Mouse (Mus musculus) kidney, embryonic 14.5 days (tissue): ENCODE measurements around the gene BC030870. TPM values are rescaled to one million over a fixed set of nuclear protein-coding genes. Genes with fewer than 3 reads are reported as not detected.

Experiments
- ATAC-seq: fragments of 200-750 bp; cut with Nextera tagmentation; 2 replicates; pipeline ENCODE4 v1.8.0; 2017; ENCODE audit warnings: moderate number of reproducible peaks, mild to moderate bottlenecking, moderate TSS enrichment, moderate library complexity; ENCODE audit not compliant: low FRiP score, low TSS enrichment
- H3K27ac ChIP-seq: fragments of 300-500 bp; sonication (generic); 2 replicates; pipeline ENCODE4 v1.5.1; 2014; ENCODE audit warnings: low read depth, mild to moderate bottlenecking, low read length, moderate library complexity, mixed read lengths
- H3K27me3 ChIP-seq: fragments of 300-500 bp; sonication (generic); 2 replicates; pipeline ENCODE4 v1.6.1; 2014; ENCODE audit warnings: mild to moderate bottlenecking, low read length; ENCODE audit not compliant: control insufficient read depth, insufficient read depth
- H3K36me3 ChIP-seq: fragments of 300-500 bp; sonication (generic); 2 replicates; pipeline ENCODE4 v1.6.1; 2014; ENCODE audit warnings: low read length, mixed read lengths; ENCODE audit not compliant: control insufficient read depth, insufficient read depth
- H3K4me1 ChIP-seq: fragments of 300-500 bp; sonication (generic); 2 replicates; pipeline ENCODE4 v1.6.1; 2014; ENCODE audit warnings: low read length, mixed read lengths; ENCODE audit not compliant: control insufficient read depth, insufficient read depth
- H3K4me2 ChIP-seq: fragments of 300-500 bp; sonication (generic); replicated peaks from 2 replicates; pipeline ENCODE4 v1.6.1; 2014; ENCODE audit warnings: low read depth, mild to moderate bottlenecking, low read length
- H3K4me3 ChIP-seq: fragments of 300-500 bp; sonication (generic); 2 replicates; pipeline ENCODE4 v1.5.1; 2014; ENCODE audit warnings: mild to moderate bottlenecking, low read length
- H3K9ac ChIP-seq: fragments of 300-500 bp; sonication (generic); 2 replicates; pipeline ENCODE4 v1.6.1; 2014; ENCODE audit warnings: low read depth, mild to moderate bottlenecking, low read length, moderate library complexity
- H3K9me3 ChIP-seq: fragments of 300-500 bp; sonication (generic); 2 replicates; pipeline ENCODE4 v1.6.1; 2016; ENCODE audit warnings: low read length; ENCODE audit not compliant: control insufficient read depth
- WGBS: fragments of 180-500 bp; shearing (Covaris S2); extraction: QIAGEN DNeasy Blood & Tissue Kit; methylation state at CpG from one replicate; pipeline ENCODE4 v1.1.7; 2014; 5-methylcytosine and 5-hydroxymethylcytosine counted together
- polyA plus RNA-seq: library from polyadenylated mRNA; unstranded; fragments of >200 nt; fragmentation: Nextera tagmentation; extraction: Ambion mirVana; gene quantifications from 2 replicates; pipeline ENCODE4 v1.2.1, GENCODE M21; 2014

Gene BC030870
- polyA plus RNA-seq, 1 experiment from 2014 or later = 0.32 TPM

DNA sequence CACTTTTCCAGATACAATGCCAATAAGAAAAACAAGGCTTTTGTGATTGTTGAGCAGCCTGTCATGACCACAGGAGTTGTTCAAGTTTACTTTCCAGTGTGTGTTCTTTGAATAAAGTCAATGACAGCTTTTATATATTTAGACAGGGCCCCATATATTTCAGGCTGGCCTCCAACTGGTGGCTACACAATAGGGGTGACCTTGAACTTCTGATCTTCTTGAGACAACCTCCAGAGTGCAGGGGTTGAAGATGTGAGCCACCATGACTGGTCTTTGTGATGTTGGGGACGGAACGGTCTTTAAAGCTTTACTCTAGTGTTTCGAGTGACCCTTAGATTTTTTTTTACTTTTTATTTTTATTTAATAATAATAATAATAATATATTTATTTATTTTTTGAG lies 63.7 kb downstream of the BC030870 start:
- Histone ChIP-seq H3K4me1 (no peaks in the 10 kb centered on the region), H3K4me2 (no peak overlapping the region), H3K27ac (no peak overlapping the region), H3K9ac (no peak overlapping the region), H3K36me3 (no peaks in the 10 kb centered on the region), H3K27me3 (no peaks in the 10 kb centered on the region), H3K9me3 (no peaks in the 10 kb centered on the region), H3K4me3 (no peak overlapping the region)
- ATAC-seq = no peak
- 92% methylated on average over 3 of the region's 3 CpGs for WGBS

DNA sequence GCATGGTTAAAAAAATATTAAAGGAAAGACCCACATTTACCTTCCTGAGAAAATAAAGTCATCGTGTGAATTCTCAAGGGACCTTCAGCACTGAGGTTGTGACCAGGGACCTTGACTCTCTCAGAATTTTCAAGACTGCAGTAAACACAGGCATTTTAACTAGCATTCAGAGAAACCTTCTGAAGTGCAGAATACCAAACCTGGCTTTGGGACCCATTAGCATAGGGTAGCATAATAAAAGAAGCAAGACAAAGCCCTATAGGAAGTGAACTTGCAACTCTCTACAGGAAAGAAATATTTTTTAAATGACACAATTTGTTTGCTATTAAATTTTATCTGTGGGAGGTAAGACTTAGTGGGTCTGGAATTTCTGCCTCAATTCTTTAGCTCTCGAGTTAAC lies 65.3 kb downstream of the BC030870 start:
- Histone ChIP-seq H3K9ac (no peak overlapping the region), H3K36me3 (no peaks in the 10 kb centered on the region), H3K4me3 (no peak overlapping the region), H3K4me1 (no peaks in the 10 kb centered on the region), H3K27me3 (no peaks in the 10 kb centered on the region), H3K27ac (no peak overlapping the region), H3K9me3 (no peaks in the 10 kb centered on the region), H3K4me2 (no peak overlapping the region)
- WGBS = 37% methylated on average over 2 of the region's 2 CpGs
- peak; percentile 24; the same call in 1 of the 2 replicates for ATAC-seq

DNA sequence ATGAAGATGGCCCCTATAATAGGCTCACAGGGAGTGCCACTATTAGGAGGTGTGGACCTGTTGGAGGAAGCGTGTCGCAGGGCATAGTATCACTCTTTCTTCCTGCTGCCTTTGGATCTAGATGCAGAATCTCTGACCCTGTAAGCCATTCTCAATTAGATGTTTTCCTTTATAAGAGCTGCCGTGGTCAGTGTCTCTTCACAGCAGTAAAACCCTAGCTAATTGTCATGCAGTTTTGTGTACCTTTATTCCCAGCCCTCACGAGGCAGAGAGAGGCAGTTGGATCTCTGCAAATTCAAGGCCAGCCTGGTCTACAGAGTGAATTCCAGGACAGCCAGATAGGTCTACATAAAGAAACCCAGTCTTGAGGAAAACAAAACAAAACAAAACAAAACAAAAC lies 67.2 kb downstream of the BC030870 start:
- no peaks in the 10 kb centered on the region for H3K27me3 ChIP-seq
- H3K27ac ChIP-seq = no peak overlapping the region
- H3K9me3 ChIP-seq = no peaks in the 10 kb centered on the region
- H3K9ac ChIP-seq = no peak overlapping the region
- H3K4me2 ChIP-seq = no peak overlapping the region
- ATAC-seq = no peak
- no peaks in the 10 kb centered on the region for H3K36me3 ChIP-seq
- no peaks in the 10 kb centered on the region for H3K4me1 ChIP-seq
- H3K4me3 ChIP-seq = no peak overlapping the region
- 76% methylated on average over 4 of the region's 4 CpGs for WGBS

DNA sequence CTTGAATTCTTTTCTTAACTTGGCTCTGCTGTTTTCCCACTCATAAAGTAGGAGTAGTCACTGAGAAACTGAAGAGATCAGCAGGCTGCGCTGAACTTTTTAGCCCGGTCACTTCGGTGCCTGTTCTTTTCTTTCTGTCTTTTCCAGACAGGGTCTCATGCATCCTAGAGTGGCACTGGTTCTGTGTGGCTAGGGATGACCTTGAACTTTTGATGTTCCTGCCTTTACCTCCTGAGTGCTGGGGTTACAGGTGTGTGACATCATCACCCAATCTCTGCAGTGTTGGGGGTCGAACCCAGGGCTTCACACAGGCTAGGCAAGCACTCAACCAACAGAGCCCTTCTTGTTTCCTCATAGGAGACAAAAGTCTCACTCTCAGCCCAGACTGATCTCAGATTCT lies 72.6 kb downstream of the BC030870 start:
- Histone ChIP-seq H3K4me1 (no peaks in the 10 kb centered on the region), H3K27ac (no peak overlapping the region), H3K36me3 (no peaks in the 10 kb centered on the region), H3K9me3 (no peaks in the 10 kb centered on the region), H3K4me2 (no peak overlapping the region), H3K9ac (no peak overlapping the region), H3K27me3 (no peaks in the 10 kb centered on the region), H3K4me3 (no peak overlapping the region)
- 90% methylated on average over 4 of the region's 4 CpGs for WGBS
- no peak for ATAC-seq

DNA sequence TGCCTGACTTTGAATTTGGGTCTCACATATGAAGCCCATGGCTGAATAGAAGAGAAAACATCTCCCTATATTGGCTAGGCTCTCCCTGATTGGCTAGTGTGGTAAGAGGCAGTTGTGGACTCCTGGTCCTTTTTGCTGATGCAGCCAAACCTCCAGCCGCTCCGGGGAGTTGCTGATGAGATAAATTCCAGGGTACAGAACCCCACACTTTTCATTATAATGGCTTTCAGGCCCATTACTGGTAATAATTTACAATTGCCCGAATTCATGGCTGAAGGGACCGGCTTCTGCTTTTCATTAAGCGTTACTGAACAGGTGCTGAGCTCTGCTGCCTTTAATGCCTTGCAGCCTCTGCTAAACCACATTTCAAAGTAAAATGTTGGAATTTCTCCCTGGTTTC lies 75.4 kb downstream of the BC030870 start:
- Histone ChIP-seq H3K9ac (no peak overlapping the region), H3K4me2 (no peak overlapping the region), H3K27me3 (no peaks in the 10 kb centered on the region), H3K9me3 (0 out of 2 replicates have a peak, but pooled peaks cover 2% of the 10 kb centered on the region), H3K4me1 (no peaks in the 10 kb centered on the region), H3K4me3 (no peak overlapping the region), H3K27ac (no peak overlapping the region), H3K36me3 (no peaks in the 10 kb centered on the region)
- WGBS = 54% methylated on average over 5 of the region's 5 CpGs
- no peak for ATAC-seq

DNA sequence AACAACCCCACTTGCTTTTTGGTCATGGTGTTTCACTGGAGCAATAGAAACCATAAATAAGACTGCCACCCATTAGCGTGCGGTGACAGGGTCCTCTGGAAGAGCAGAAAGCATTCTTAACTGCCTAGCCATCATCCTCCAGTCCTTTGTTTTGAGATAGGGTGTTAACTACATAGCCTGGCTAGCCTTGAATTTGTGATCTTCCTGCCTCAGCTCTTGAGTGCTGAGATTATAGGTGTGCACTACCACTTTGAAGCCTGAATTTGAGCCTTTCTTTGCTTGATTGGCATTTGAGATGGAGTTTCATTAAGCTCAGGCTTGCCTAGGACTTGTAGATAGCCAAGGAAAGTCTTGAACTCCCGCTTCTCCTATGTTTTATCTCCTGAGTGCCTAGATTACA lies 75.8 kb downstream of the BC030870 start:
- Histone ChIP-seq H3K4me1 (no peaks in the 10 kb centered on the region), H3K4me3 (no peak overlapping the region), H3K4me2 (no peak overlapping the region), H3K27me3 (no peaks in the 10 kb centered on the region), H3K27ac (no peak overlapping the region), H3K9me3 (0 out of 2 replicates have a peak, but pooled peaks cover 2% of the 10 kb centered on the region), H3K36me3 (no peaks in the 10 kb centered on the region), H3K9ac (no peak overlapping the region)
- no peak for ATAC-seq
- 62% methylated on average over 3 of the region's 3 CpGs for WGBS

DNA sequence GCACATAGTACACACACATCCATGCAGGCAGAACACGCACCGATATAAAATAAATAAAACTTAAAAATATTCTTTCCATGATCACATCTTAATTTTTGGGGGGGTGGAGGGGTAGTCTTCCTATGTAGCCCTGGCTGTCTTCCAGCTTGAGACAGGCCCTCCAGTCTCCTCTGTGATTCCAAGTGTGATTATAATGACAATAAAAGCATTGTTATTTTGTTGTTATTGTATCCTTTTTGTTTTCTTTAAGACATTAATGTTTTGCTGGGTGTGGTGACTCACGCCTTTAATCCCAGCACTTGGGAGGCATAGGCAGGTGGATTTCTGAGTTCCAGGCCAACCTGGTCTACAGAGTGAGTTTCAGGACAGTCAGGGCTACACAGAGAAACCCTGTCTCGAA lies 81.6 kb downstream of the BC030870 start:
- no peak for ATAC-seq
- Histone ChIP-seq H3K4me2 (no peak overlapping the region), H3K9ac (no peak overlapping the region), H3K4me3 (no peak overlapping the region), H3K27me3 (no peaks in the 10 kb centered on the region), H3K9me3 (0 out of 2 replicates have a peak, but pooled peaks cover 2% of the 10 kb centered on the region), H3K36me3 (no peaks in the 10 kb centered on the region), H3K27ac (no peak overlapping the region), H3K4me1 (no peaks in the 10 kb centered on the region)
- WGBS = 85% methylated on average over 4 of the region's 4 CpGs

DNA sequence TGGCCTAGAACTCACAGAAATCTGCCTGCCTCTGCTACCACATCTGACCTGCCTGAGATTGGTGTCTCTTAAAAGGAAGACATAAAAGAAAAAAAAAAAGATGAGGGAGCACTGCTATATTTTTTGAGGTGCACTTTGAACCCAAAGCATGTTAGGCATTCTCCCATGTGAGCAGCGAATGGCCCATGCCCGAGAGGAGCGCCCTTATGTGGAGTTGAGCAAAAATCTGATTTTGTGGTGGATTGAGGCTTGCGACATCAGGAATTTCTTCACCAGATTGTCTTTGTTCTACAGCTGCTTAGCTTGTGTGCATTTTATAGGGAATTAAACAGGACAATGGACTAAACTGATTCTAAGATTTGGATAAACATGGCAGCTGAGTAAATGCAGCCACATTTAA lies 82.2 kb downstream of the BC030870 start:
- Histone ChIP-seq H3K27me3 (no peaks in the 10 kb centered on the region), H3K4me2 (no peak overlapping the region), H3K27ac (no peak overlapping the region), H3K9me3 (0 out of 2 replicates have a peak, but pooled peaks cover 2% of the 10 kb centered on the region), H3K4me3 (no peak overlapping the region), H3K36me3 (no peaks in the 10 kb centered on the region), H3K9ac (no peak overlapping the region), H3K4me1 (no peaks in the 10 kb centered on the region)
- ATAC-seq = no peak
- 92% methylated on average over 4 of the region's 4 CpGs for WGBS

DNA sequence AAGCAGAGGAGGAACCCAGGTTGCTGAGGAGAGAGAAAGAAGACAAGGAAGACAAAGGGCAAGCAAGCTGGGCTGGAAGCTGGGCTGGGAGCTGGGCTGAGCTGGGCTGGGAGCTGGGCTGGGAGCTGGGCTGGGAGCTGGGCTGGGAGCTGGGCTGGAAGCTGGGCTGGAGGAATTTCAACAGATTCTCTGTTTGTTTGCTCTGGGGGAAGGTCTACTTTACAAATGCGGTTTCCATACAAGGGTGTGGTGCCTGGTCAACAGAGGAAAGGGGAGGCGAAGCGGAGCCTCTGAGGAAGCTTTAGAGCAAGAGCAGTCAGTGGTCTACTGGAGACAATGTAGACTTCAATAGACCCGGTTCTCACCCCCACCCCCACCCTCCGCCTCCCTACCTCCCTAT lies 82.8 kb downstream of the BC030870 start:
- no peak overlapping the region for H3K4me3 ChIP-seq
- WGBS = 48% methylated on average over 5 of the region's 5 CpGs

More for the DNA sequence above, 82.8 kb downstream of the BC030870 start:
- no peak overlapping the region for H3K4me2 ChIP-seq
- H3K9me3 ChIP-seq = 0 out of 2 replicates have a peak, but pooled peaks cover 2% of the 10 kb centered on the region
- no peaks in the 10 kb centered on the region for H3K4me1 ChIP-seq
- no peaks in the 10 kb centered on the region for H3K36me3 ChIP-seq
- H3K27ac ChIP-seq = no peak overlapping the region
- no peaks in the 10 kb centered on the region for H3K27me3 ChIP-seq
- no peak for ATAC-seq
- no peak overlapping the region for H3K9ac ChIP-seq
